Mouse (Mus musculus) R1 (cell line): Measurements from ENCODE around the gene Nmt1.

Source experiments
- DNase-seq: peaks from one replicate; pipeline ENCODE4 v3.0.0-alpha.2; 2018; ENCODE audit warnings: low read depth, low spot score

Nmt1 gene

GRCm38 (mm10) chr11:103106386-103106785 is 78.4 kb downstream of the Nmt1 start:
- DNase-seq: peak; percentile 91

- DNase-seq: peak; percentile 2
These were observed 83.3 kb downstream of the Nmt1 start for GRCm38 (mm10) chr11:103111301-103111700.

GRCm38 (mm10) chr11:103111881-103112551 is 84.0 kb downstream of the Nmt1 start:
- DNase-seq: peak; percentile 95

GRCm38 (mm10) chr11:103112552-103112912 is 84.5 kb downstream of the Nmt1 start:
- DNase-seq: peak; percentile 76

- no peak for DNase-seq
These were observed 85.0 kb downstream of the Nmt1 start for GRCm38 (mm10) chr11:103113005-103113404.

- DNase-seq: no peak
These were observed 85.8 kb downstream of the Nmt1 start for GRCm38 (mm10) chr11:103113771-103114170.

- peak; percentile 89 for DNase-seq
These were observed 86.4 kb downstream of the Nmt1 start for GRCm38 (mm10) chr11:103114270-103114943.

- peak; percentile 94 for DNase-seq
These were observed 87.4 kb downstream of the Nmt1 start for GRCm38 (mm10) chr11:103115163-103116007.

GRCm38 (mm10) chr11:103116008-103116818 is 88.2 kb downstream of the Nmt1 start, which contains the start of gene Hexim1:
TSS of gene Hexim1 (plus strand) at chr11:103116231.
- DNase-seq: peak; percentile 100

- DNase-seq: no peak
These were observed 89.1 kb downstream of the Nmt1 start for GRCm38 (mm10) chr11:103116959-103117590.

GRCm38 (mm10) chr11:103117591-103118009 is 89.6 kb downstream of the Nmt1 start:
- no peak for DNase-seq
